ENCODE assay signal across 7 mouse cellular contexts in genomic region chr7:131543623-131544481, GRCm38 (mm10). TPM values are rescaled to one million over a fixed set of nuclear protein-coding genes. Genes with fewer than 3 reads are reported as not detected.
DNase-seq lines count a peak whose midpoint lies in the region; ATAC-seq and TF ChIP-seq lines count a peak whose summit lies in the region.

No protein-coding gene starts in this region.

- no peak for TF ChIP-seq POLR2A in CH12.LX (IDR thresholded peaks at IDR 0.05; ENCODE audit: low read depth, low read length)
- TF ChIP-seq POLR2A in limb, embryonic 14.5 days (IDR thresholded peaks at IDR 0.05; ENCODE audit: borderline replicate concordance, extremely low read depth, insufficient read depth, insufficient read length), result no peak
- TF ChIP-seq POLR2A in small intestine, adult 2 months (IDR thresholded peaks at IDR 0.05; ENCODE audit: low read depth, low read length), result no peak

- H3K79me2 ChIP-seq in CH12.LX (replicated peaks; ENCODE audit: control insufficient read depth, extremely low read depth, insufficient read depth, poor library complexity, severe bottlenecking), result no peaks in the 10 kb centered on the region

- in situ Hi-C loops in CH12.LX (cut with MboI; ENCODE audit: low pct_ligation_motif_present, low pct_unique_long_range_greater_than_20kb, low sequenced_read_pairs), result loop anchor here (25.0 kb wide), 1 partner anchor 243 kb away; no protein-coding TSS in a partner anchor

- no peak overlapping the region for H3K4me3 ChIP-seq in CH12.LX (replicated peaks in 1 of 3; ENCODE audit: low read depth in 2 of 3, low read length in 2 of 3, poor library complexity in 1 of 3)
- H3K4me3 ChIP-seq in limb, embryonic 14.5 days (replicated peaks; ENCODE audit: low read length), result peak overlapping the region; percentile 40
- H3K4me3 ChIP-seq in small intestine, adult 2 months (ENCODE audit: low read depth, low read length), result peak overlapping the region; percentile 44

- no peak overlapping the region for H3K9ac ChIP-seq in CH12.LX (ENCODE audit: insufficient read depth, low read depth)
- no peak overlapping the region for H3K9ac ChIP-seq in limb, embryonic 14.5 days (ENCODE audit: low read depth, low read length, severe bottlenecking)

- no peaks in the 10 kb centered on the region for H3K36me3 ChIP-seq in CH12.LX (replicated peaks in 1 of 2; ENCODE audit: control insufficient read depth in 1 of 2, insufficient read depth in 1 of 2, low read length in 1 of 2)
- H3K36me3 ChIP-seq in limb, embryonic 14.5 days (ENCODE audit: control insufficient read depth, insufficient read depth, low read length), result no peaks in the 10 kb centered on the region
- no peaks in the 10 kb centered on the region for H3K36me3 ChIP-seq in small intestine, adult 2 months (ENCODE audit: control insufficient read depth, insufficient read depth, low read length)

- TF ChIP-seq RAD21 in CH12.LX (IDR thresholded peaks at IDR 0.05; ENCODE audit: low read depth, low read length), result no peak

- peak; percentile 29 for DNase-seq in CD4-positive helper T cell, adult 2 months (ENCODE audit: low read depth, low spot score)
- DNase-seq in CH12.LX (ENCODE audit: extremely low read depth), result no peak
- DNase-seq in limb, embryonic 14.5 days (ENCODE audit: low spot score), result no peak
- no peak for DNase-seq in urinary bladder, postnatal 10 days (ENCODE audit: low spot score)
- no peak for DNase-seq in MN1 (ENCODE audit: low spot score)

- TF ChIP-seq EP300 in CH12.LX (IDR thresholded peaks at IDR 0.05; ENCODE audit: low read length), result no peak

- WGBS in limb, embryonic 14.5 days, result 2% methylated on average over 63 of the region's 75 CpGs
- 2% methylated on average over 75 of the region's 75 CpGs for WGBS in small intestine, adult 2 months

- H3K4me1 ChIP-seq in CH12.LX (ENCODE audit: control insufficient read depth in 1 of 2, insufficient read depth in 2 of 2), result peaks cover 0 to 3% of the 10 kb centered on the region in 2 experiments; a peak in 1 of 4 replicates
- peaks cover 16% of the 10 kb centered on the region; the same call in 1 of the 2 replicates for H3K4me1 ChIP-seq in limb, embryonic 14.5 days (ENCODE audit: control insufficient read depth, insufficient read depth, low read length)
- peaks cover 11% of the 10 kb centered on the region for H3K4me1 ChIP-seq in small intestine, adult 2 months (ENCODE audit: control insufficient read depth, insufficient read depth, insufficient read length, low read length)

- H3K27ac ChIP-seq in CH12.LX (ENCODE audit: insufficient read depth, low read depth), result no peak overlapping the region
- H3K27ac ChIP-seq in limb, embryonic 14.5 days (replicated peaks; ENCODE audit: low read depth, low read length), result no peak overlapping the region
- no peak overlapping the region for H3K27ac ChIP-seq in small intestine, adult 2 months (ENCODE audit: insufficient read depth, low read depth, low read length)

- no peak for TF ChIP-seq CTCF in CH12.LX (conservative IDR thresholded peaks at IDR 0.05 in 1 of 2, IDR thresholded peaks at IDR 0.05 in 1 of 2; ENCODE audit: low read depth in 2 of 2, low read length in 2 of 2)
- no peak for TF ChIP-seq CTCF in small intestine, adult 2 months (IDR thresholded peaks at IDR 0.05; ENCODE audit: extremely low read depth, insufficient read length, insufficient replicate concordance, low read depth, low read length)

- peaks cover 42% of the 10 kb centered on the region for H3K27me3 ChIP-seq in CH12.LX (replicated peaks)
- peaks cover 87% of the 10 kb centered on the region for H3K27me3 ChIP-seq in limb, embryonic 14.5 days (ENCODE audit: control insufficient read depth, insufficient read depth, low read length)
- peaks cover 95% of the 10 kb centered on the region for H3K27me3 ChIP-seq in small intestine, adult 2 months (ENCODE audit: control insufficient read depth, insufficient read depth, low read length)

- peaks cover 34% of the 10 kb centered on the region for H3K9me3 ChIP-seq in CH12.LX (replicated peaks; ENCODE audit: low read length)
- H3K9me3 ChIP-seq in limb, embryonic 14.5 days (ENCODE audit: control insufficient read depth, low read length), result no peaks in the 10 kb centered on the region

- dilution Hi-C loops in CH12.LX (cut with MboI; ENCODE audit: extremely low pct_ligation_motif_present, extremely low pct_unique_long_range_greater_than_20kb, low sequenced_read_pairs), result no loop called here

- peak; percentile 14 for ATAC-seq in granulocyte monocyte progenitor cell, adult 5-6 weeks (replicated peaks; ENCODE audit: poor library complexity, severe bottlenecking)
- no peak for ATAC-seq in limb, embryonic 14.5 days (ENCODE audit: low FRiP score, low read depth)

- H3K4me2 ChIP-seq in CH12.LX (ENCODE audit: insufficient read depth, low read depth, poor library complexity, severe bottlenecking), result peak overlapping the region; percentile 7; the same call in 1 of the 2 replicates
- peak overlapping the region; percentile 67 for H3K4me2 ChIP-seq in limb, embryonic 14.5 days (replicated peaks; ENCODE audit: low read depth, low read length, severe bottlenecking)

TF ChIP-seq in CH12.LX, 34 proteins besides CTCF, POLR2A, EP300 and RAD21:
- no peak for TF ChIP-seq CHD2 (IDR thresholded peaks at IDR 0.05; ENCODE audit: low read length)

RNA-seq across cellular contexts. Expression of gene Hmx3, which starts 1.2 kb away (rescaled TPM):
- total RNA-seq in CH12.LX (2012; rRNA removed) (not detected in 2 replicates), CH12.LX (2014; rRNA removed) (not detected in 2 replicates)
- not detected in 2 replicates for polyA plus RNA-seq in CH12.LX (2012; ENCODE audit: insufficient read length, low read depth)
- not detected in 2 replicates for total RNA-seq in granulocyte monocyte progenitor cell, adult 5-6 weeks (2014; fragmentation: Nextera tagmentation)
- total RNA-seq in granulocyte monocyte progenitor cell, adult 5-6 weeks (2017), result not detected in 2 replicates
- 0.04 TPM in 1 of 2 replicates, not detected in the other for polyA plus RNA-seq in limb, embryonic 14.5 days (2012; rRNA removed)
- not detected in 2 replicates for polyA plus RNA-seq in limb, embryonic 14.5 days (2014; fragmentation: Nextera tagmentation; extraction: Ambion mirVana)
- 2.4 and 4.6 TPM in 2 replicates for polyA plus RNA-seq in small intestine, adult 2 months (2012; rRNA removed)

RNA-seq across cellular contexts. Expression of gene Hmx2, which starts 4.7 kb away (rescaled TPM):
- 2.3 and 2.9 TPM in 2 replicates for total RNA-seq in CH12.LX (2012; rRNA removed)
- 2.0 and 2.4 TPM in 2 replicates for total RNA-seq in CH12.LX (2014; rRNA removed)
- 2.4 and 3.1 TPM in 2 replicates for polyA plus RNA-seq in CH12.LX (2012; ENCODE audit: insufficient read length, low read depth)
- not detected in 2 replicates for total RNA-seq in granulocyte monocyte progenitor cell, adult 5-6 weeks (2014; fragmentation: Nextera tagmentation)
- total RNA-seq in granulocyte monocyte progenitor cell, adult 5-6 weeks (2017), result not detected in 2 replicates
- polyA plus RNA-seq in limb, embryonic 14.5 days (2012; rRNA removed), result 0.09 TPM in 1 of 2 replicates, not detected in the other
- not detected in 2 replicates for polyA plus RNA-seq in limb, embryonic 14.5 days (2014; fragmentation: Nextera tagmentation; extraction: Ambion mirVana)
- polyA plus RNA-seq in small intestine, adult 2 months (2012; rRNA removed), result 0.52 and 1.2 TPM in 2 replicates

RNA-seq across cellular contexts. Expression of gene Bub3, which starts 16.2 kb away (rescaled TPM):
- 159 and 172 TPM in 2 replicates for total RNA-seq in CH12.LX (2012; rRNA removed)
- total RNA-seq in CH12.LX (2014; rRNA removed), result 225 and 250 TPM in 2 replicates
- polyA plus RNA-seq in CH12.LX (2012; ENCODE audit: insufficient read length, low read depth), result 160 and 161 TPM in 2 replicates
- total RNA-seq in granulocyte monocyte progenitor cell, adult 5-6 weeks (2014; fragmentation: Nextera tagmentation), result 67.7 and 85.7 TPM in 2 replicates
- 94.4 and 106 TPM in 2 replicates for total RNA-seq in granulocyte monocyte progenitor cell, adult 5-6 weeks (2017)
- 169 and 185 TPM in 2 replicates for polyA plus RNA-seq in limb, embryonic 14.5 days (2012; rRNA removed)
- 188 and 189 TPM in 2 replicates for polyA plus RNA-seq in limb, embryonic 14.5 days (2014; fragmentation: Nextera tagmentation; extraction: Ambion mirVana)
- 16.5 and 30.5 TPM in 2 replicates for polyA plus RNA-seq in small intestine, adult 2 months (2012; rRNA removed)

Comparison
In these comparisons a context has a peak if more than half of its experiments do, and no peak if none do; other contexts are left out.
1. H3K4me3 ChIP-seq: peak in limb, embryonic 14.5 days (single experiment) and small intestine, adult 2 months (single experiment); none in CH12.LX (0 of 3).